Mouse (Mus musculus): ENCODE measurements around the gene Cep89.

GRCm38 (mm10) chr7:35485126-35485525, 88.3 kb downstream of the Cep89 start:
- TF ChIP-seq GATA1 (IDR thresholded peaks at IDR 0.05; ENCODE audit: borderline replicate concordance, low read length) (no peak), FLI1 (IDR thresholded peaks at IDR 0.05; ENCODE audit: low read length) (no peak)

Measured in megakaryocyte, embryonic 14.5 days (primary cell).